ENCODE assay signal across 8 mouse cellular contexts in genomic region chr16:10520908-10521614, GRCm38 (mm10). TPM values are rescaled to one million over a fixed set of nuclear protein-coding genes. Genes with fewer than 3 reads are reported as not detected.
DNase-seq lines count a peak whose midpoint lies in the region; ATAC-seq and TF ChIP-seq lines count a peak whose summit lies in the region.

No protein-coding gene starts in this region.

- intact Hi-C loops in heart, adult 2 months (cut with DNase I), result loop anchor here (2.0 to 10.0 kb wide), 4 partner anchors 104 to 436 kb away; partner anchors contain the start of gene Tekt5

- no peaks in the 10 kb centered on the region for H3K4me1 ChIP-seq in heart, adult 2 months (ENCODE audit: control insufficient read depth, insufficient read depth, low read length)
- H3K4me1 ChIP-seq in kidney, adult 2 months (ENCODE audit: control insufficient read depth, insufficient read depth, low read length), result 0 out of 2 replicates have a peak, but pooled peaks cover 5% of the 10 kb centered on the region
- H3K4me1 ChIP-seq in limb, embryonic 14.5 days (ENCODE audit: control insufficient read depth, insufficient read depth, low read length), result no peaks in the 10 kb centered on the region
- no peaks in the 10 kb centered on the region for H3K4me1 ChIP-seq in stomach, postnatal 0 days (replicated peaks; ENCODE audit: control insufficient read depth, insufficient read depth)

- WGBS in heart, adult 2 months, result 38% methylated on average over 2 of the region's 2 CpGs
- WGBS in kidney, adult 2 months, result 32% methylated on average over 2 of the region's 2 CpGs
- 50% methylated on average over 2 of the region's 2 CpGs for WGBS in limb, embryonic 14.5 days
- WGBS in stomach, postnatal 0 days, result 48% methylated on average over 2 of the region's 2 CpGs

- no peak overlapping the region for H3K9ac ChIP-seq in heart, adult 2 months (ENCODE audit: low read depth, low read length)
- H3K9ac ChIP-seq in limb, embryonic 14.5 days (ENCODE audit: low read depth, low read length, severe bottlenecking), result no peak overlapping the region
- H3K9ac ChIP-seq in stomach, postnatal 0 days (ENCODE audit: low read length), result no peak overlapping the region

- no peaks in the 10 kb centered on the region for H3K27me3 ChIP-seq in heart, adult 2 months (ENCODE audit: control insufficient read depth, insufficient read depth, low read length)
- H3K27me3 ChIP-seq in kidney, adult 2 months (replicated peaks; ENCODE audit: control insufficient read depth, insufficient read depth, low read length), result no peaks in the 10 kb centered on the region
- no peaks in the 10 kb centered on the region for H3K27me3 ChIP-seq in limb, embryonic 14.5 days (ENCODE audit: control insufficient read depth, insufficient read depth, low read length)
- no peaks in the 10 kb centered on the region for H3K27me3 ChIP-seq in stomach, postnatal 0 days (ENCODE audit: control insufficient read depth, insufficient read depth, low read length)

- H3K79me2 ChIP-seq in heart, adult 2 months (replicated peaks; ENCODE audit: control insufficient read depth, insufficient read depth, low read length), result no peaks in the 10 kb centered on the region

- ATAC-seq in limb, embryonic 14.5 days (ENCODE audit: low FRiP score, low read depth), result peak; percentile 82
- ATAC-seq in stomach, postnatal 0 days (ENCODE audit: low FRiP score, low TSS enrichment), result peak; percentile 53

- H3K36me3 ChIP-seq in heart, adult 2 months (ENCODE audit: control insufficient read depth, insufficient read depth, low read length), result no peaks in the 10 kb centered on the region
- H3K36me3 ChIP-seq in kidney, adult 2 months (ENCODE audit: control insufficient read depth, insufficient read depth, low read length), result no peaks in the 10 kb centered on the region
- no peaks in the 10 kb centered on the region for H3K36me3 ChIP-seq in limb, embryonic 14.5 days (ENCODE audit: control insufficient read depth, insufficient read depth, low read length)
- no peaks in the 10 kb centered on the region for H3K36me3 ChIP-seq in stomach, postnatal 0 days (ENCODE audit: control insufficient read depth, insufficient read depth, low read length)

- H3K4me2 ChIP-seq in limb, embryonic 14.5 days (replicated peaks; ENCODE audit: low read depth, low read length, severe bottlenecking), result no peak overlapping the region
- no peak overlapping the region for H3K4me2 ChIP-seq in stomach, postnatal 0 days (replicated peaks; ENCODE audit: low read depth)

- no peaks in the 10 kb centered on the region for H3K9me3 ChIP-seq in limb, embryonic 14.5 days (ENCODE audit: control insufficient read depth, low read length)
- H3K9me3 ChIP-seq in stomach, postnatal 0 days (ENCODE audit: control insufficient read depth, low read length), result no peaks in the 10 kb centered on the region

- H3K4me3 ChIP-seq in heart, adult 2 months, result no peak overlapping the region
- H3K4me3 ChIP-seq in kidney, adult 2 months (ENCODE audit: insufficient read depth, low read depth, low read length), result no peak overlapping the region
- H3K4me3 ChIP-seq in limb, embryonic 14.5 days (replicated peaks; ENCODE audit: low read length), result no peak overlapping the region
- no peak overlapping the region for H3K4me3 ChIP-seq in stomach, postnatal 0 days (ENCODE audit: low read depth, low read length)

- peak; percentile 90 for TF ChIP-seq CTCF in heart, adult 2 months (IDR thresholded peaks at IDR 0.05)
- peak; percentile 72 for TF ChIP-seq CTCF in kidney, adult 2 months (conservative IDR thresholded peaks at IDR 0.05; ENCODE audit: insufficient read depth, insufficient read length, low read depth, low read length)
- peak; percentile 87 for TF ChIP-seq CTCF in stomach, postnatal 0 days (IDR thresholded peaks at IDR 0.05; ENCODE audit: low read depth)

- TF ChIP-seq POLR2A in heart, adult 2 months (IDR thresholded peaks at IDR 0.05; ENCODE audit: insufficient read depth, low read depth, low read length), result no peak
- TF ChIP-seq POLR2A in kidney, adult 2 months (IDR thresholded peaks at IDR 0.05; ENCODE audit: low read depth, low read length), result no peak
- no peak for TF ChIP-seq POLR2A in limb, embryonic 14.5 days (IDR thresholded peaks at IDR 0.05; ENCODE audit: borderline replicate concordance, extremely low read depth, insufficient read depth, insufficient read length)

- no peak for TF ChIP-seq EP300 in heart, adult 2 months (IDR thresholded peaks at IDR 0.05; ENCODE audit: insufficient read depth, low read depth, low read length)
- no peak for TF ChIP-seq EP300 in stomach, postnatal 0 days (optimal IDR thresholded peaks at IDR 0.05)

- peak; percentile 84 for DNase-seq in 416B (ENCODE audit: low read depth)
- DNase-seq in adipocyte (ENCODE audit: low spot score), result peak; percentile 79
- DNase-seq in embryo, embryonic 11.5 days (ENCODE audit: low read depth, low spot score), result peak; percentile 73
- DNase-seq in heart, adult 2 months, result peak; percentile 70 to 76
- peak; percentile 79 for DNase-seq in kidney, adult 2 months
- DNase-seq in limb, embryonic 14.5 days (ENCODE audit: low spot score), result peak; percentile 93
- DNase-seq in natural killer cell, adult 2 months (ENCODE audit: low spot score in 2 of 2), result peak; percentile 27 to 70
- peak; percentile 82 for DNase-seq in stomach, postnatal 0 days (ENCODE audit: low spot score)

- no peak overlapping the region for H3K27ac ChIP-seq in heart, adult 2 months
- H3K27ac ChIP-seq in kidney, adult 2 months (ENCODE audit: insufficient read depth, low read depth, low read length), result no peak overlapping the region
- H3K27ac ChIP-seq in limb, embryonic 14.5 days (replicated peaks; ENCODE audit: low read depth, low read length), result no peak overlapping the region
- no peak overlapping the region for H3K27ac ChIP-seq in stomach, postnatal 0 days (replicated peaks)

RNA-seq across cellular contexts. Expression of gene Dexi, which starts 21.8 kb away (rescaled TPM):
- 10 to 100 TPM; 32.1 to 41.1 TPM for total RNA-seq in heart, adult 2 months (2021)
- polyA plus RNA-seq in heart, adult 2 months (2012; rRNA removed), result 56.8 and 65.5 TPM in 2 replicates
- polyA plus RNA-seq in kidney, adult 2 months (2012; rRNA removed), result 40.0 and 41.0 TPM in 2 replicates
- polyA plus RNA-seq in limb, embryonic 14.5 days (2012; rRNA removed), result 51.2 and 79.2 TPM in 2 replicates
- 31.5 and 40.4 TPM in 2 replicates for polyA plus RNA-seq in limb, embryonic 14.5 days (2014; fragmentation: Nextera tagmentation; extraction: Ambion mirVana)
- polyA plus RNA-seq in stomach, postnatal 0 days (2015; fragmentation: Nextera tagmentation; extraction: Ambion mirVana), result 23.5 and 24.3 TPM in 2 replicates

RNA-seq across cellular contexts. Expression of gene Clec16a, which starts 24.1 kb away (rescaled TPM):
- 10 to 100 TPM; 55.4 to 57.5 TPM for total RNA-seq in heart, adult 2 months (2021)
- polyA plus RNA-seq in heart, adult 2 months (2012; rRNA removed), result 27.6 and 47.7 TPM in 2 replicates
- 15.7 and 16.8 TPM in 2 replicates for polyA plus RNA-seq in kidney, adult 2 months (2012; rRNA removed)
- polyA plus RNA-seq in limb, embryonic 14.5 days (2012; rRNA removed), result 12.5 and 14.6 TPM in 2 replicates
- polyA plus RNA-seq in limb, embryonic 14.5 days (2014; fragmentation: Nextera tagmentation; extraction: Ambion mirVana), result 29.9 and 34.9 TPM in 2 replicates
- polyA plus RNA-seq in stomach, postnatal 0 days (2015; fragmentation: Nextera tagmentation; extraction: Ambion mirVana), result 28.1 and 28.8 TPM in 2 replicates

RNA-seq across cellular contexts. Expression of gene Ciita, which starts 41.2 kb away (rescaled TPM):
- total RNA-seq in heart, adult 2 months (2021), result under 1 TPM; 0.41 to 0.50 TPM
- 1.0 and 2.0 TPM in 2 replicates for polyA plus RNA-seq in heart, adult 2 months (2012; rRNA removed)
- 2.8 and 5.3 TPM in 2 replicates for polyA plus RNA-seq in kidney, adult 2 months (2012; rRNA removed)
- 0.10 TPM in 2 replicates for polyA plus RNA-seq in limb, embryonic 14.5 days (2012; rRNA removed)
- polyA plus RNA-seq in limb, embryonic 14.5 days (2014; fragmentation: Nextera tagmentation; extraction: Ambion mirVana), result 0.44 and 0.65 TPM in 2 replicates
- 0.16 and 0.18 TPM in 2 replicates for polyA plus RNA-seq in stomach, postnatal 0 days (2015; fragmentation: Nextera tagmentation; extraction: Ambion mirVana)
